Mouse (Mus musculus): ENCODE data around the gene Smco2. TPM values are rescaled to one million over a fixed set of nuclear protein-coding genes. Genes with fewer than 3 reads are reported as not detected.

Gene Smco2
- polyA plus RNA-seq, 1 experiment from 2014 or later = not detected

DNA sequence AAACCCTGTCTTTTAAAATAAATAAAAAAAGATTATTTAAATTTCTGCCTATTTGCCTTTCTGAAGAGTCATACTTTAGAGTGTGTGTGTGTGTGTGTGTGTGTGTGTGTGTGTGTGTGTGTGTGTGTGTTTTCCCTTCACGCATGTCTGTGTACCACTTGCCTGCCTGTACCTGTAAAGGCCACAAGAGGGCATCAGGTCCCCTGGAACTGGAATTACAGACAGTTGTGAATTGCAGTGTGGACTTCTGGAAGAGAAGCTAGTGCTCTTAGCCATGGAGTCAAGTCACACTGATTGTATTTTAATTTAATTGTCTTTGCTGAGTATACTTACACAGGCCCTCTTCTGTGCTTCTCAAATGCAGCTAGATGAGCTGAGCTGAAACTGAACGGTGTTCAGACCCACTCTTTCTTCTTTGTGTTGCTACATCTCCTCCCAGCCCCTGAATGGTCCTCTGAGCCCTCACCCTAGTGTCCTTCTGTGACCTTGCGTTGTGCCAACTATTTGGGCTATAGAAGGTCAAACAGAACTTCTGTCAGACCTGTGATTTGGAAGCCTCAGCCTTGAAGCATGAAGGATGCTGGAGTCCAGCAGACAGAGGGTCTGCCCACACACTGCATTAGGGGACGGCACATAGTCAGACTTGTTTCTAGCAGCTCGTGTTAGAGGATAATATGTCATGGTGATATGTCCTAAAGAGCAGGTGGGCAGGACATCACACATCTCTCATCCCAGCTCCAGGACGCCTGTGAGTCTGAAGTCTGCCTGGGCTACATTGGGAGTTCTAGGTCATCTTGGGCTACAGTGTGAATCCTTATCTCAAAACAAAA lies 16.2 kb upstream of the Smco2 start:
- peak; percentile 88 for ATAC-seq
- Histone ChIP-seq H3K27me3 (ENCODE audit: control insufficient read depth, insufficient read depth, low read depth, low read length) (no peaks in the 10 kb centered on the region), H3K9me3 (replicated peaks; ENCODE audit: control insufficient read depth, low read length, poor library complexity, severe bottlenecking) (no peaks in the 10 kb centered on the region), H3K36me3 (ENCODE audit: control insufficient read depth, insufficient read depth, low read length) (no peaks in the 10 kb centered on the region), H3K4me2 (ENCODE audit: low read length) (no peak overlapping the region), H3K9ac (ENCODE audit: low read depth, low read length) (no peak overlapping the region), H3K27ac (ENCODE audit: low read length) (no peak overlapping the region), H3K4me1 (ENCODE audit: control insufficient read depth, insufficient read depth, low read length) (no peaks in the 10 kb centered on the region), H3K4me3 (ENCODE audit: low read depth, low read length) (no peak overlapping the region)
- WGBS = 71% methylated on average over 6 of the region's 6 CpGs

DNA sequence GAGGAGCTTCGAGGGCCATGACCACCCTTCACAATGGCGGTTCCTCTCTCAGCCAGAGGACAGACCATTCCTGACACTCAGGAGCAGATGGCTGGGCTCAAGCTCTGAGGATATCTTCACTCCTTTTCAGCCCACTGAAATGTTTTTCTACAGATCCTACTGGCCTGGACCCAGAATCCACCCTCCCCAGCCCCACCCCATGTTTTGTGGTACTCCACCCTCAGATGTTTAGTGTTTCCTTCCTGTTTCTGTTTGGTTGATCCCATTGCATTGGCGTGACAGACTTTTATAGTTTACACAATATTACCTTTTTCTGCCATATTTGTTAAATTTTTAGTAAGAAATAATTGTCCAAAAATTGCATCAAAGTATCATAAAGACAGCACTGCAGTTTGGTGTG lies 15.6 kb upstream of the Smco2 start:
- WGBS = 80% methylated on average over 3 of the region's 3 CpGs
- H3K36me3 ChIP-seq (ENCODE audit: control insufficient read depth, insufficient read depth, low read length) = no peaks in the 10 kb centered on the region

DNA sequence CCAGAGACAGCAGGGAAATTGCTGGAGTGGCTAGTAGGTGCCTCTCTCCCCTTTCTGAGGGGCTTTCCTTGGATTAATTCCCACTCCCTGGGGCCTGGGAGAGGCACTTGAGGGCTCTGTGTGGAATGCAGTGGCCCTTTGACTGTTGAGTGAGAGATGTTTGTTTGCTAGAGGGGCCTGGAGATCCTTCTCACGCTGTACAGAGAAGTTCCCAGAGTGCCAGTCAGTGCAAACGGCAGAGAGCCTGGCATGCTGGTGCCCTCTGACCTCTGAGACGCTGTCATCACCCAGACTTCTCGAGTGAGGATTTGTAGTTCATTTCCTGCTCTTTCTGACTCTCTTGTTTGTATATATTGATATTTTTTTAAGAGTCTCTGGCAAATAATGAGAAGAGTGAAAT lies 14.1 kb upstream of the Smco2 start:
- H3K9ac ChIP-seq (ENCODE audit: low read depth, low read length) = no peak overlapping the region
- H3K4me2 ChIP-seq (ENCODE audit: low read length) = no peak overlapping the region
- no peaks in the 10 kb centered on the region for H3K27me3 ChIP-seq (ENCODE audit: control insufficient read depth, insufficient read depth, low read depth, low read length)
- no peak overlapping the region for H3K4me3 ChIP-seq (ENCODE audit: low read depth, low read length)
- H3K4me1 ChIP-seq (ENCODE audit: control insufficient read depth, insufficient read depth, low read length) = no peaks in the 10 kb centered on the region
- no peaks in the 10 kb centered on the region for H3K36me3 ChIP-seq (ENCODE audit: control insufficient read depth, insufficient read depth, low read length)
- no peak overlapping the region for H3K27ac ChIP-seq (ENCODE audit: low read length)
- ATAC-seq = no peak
- 37% methylated on average over 4 of the region's 4 CpGs for WGBS
- no peaks in the 10 kb centered on the region for H3K9me3 ChIP-seq (replicated peaks; ENCODE audit: control insufficient read depth, low read length, poor library complexity, severe bottlenecking)

More for the DNA sequence above, 15.6 kb upstream of the Smco2 start:
- Histone ChIP-seq H3K27ac (ENCODE audit: low read length) (no peak overlapping the region), H3K4me3 (ENCODE audit: low read depth, low read length) (no peak overlapping the region), H3K4me2 (ENCODE audit: low read length) (no peak overlapping the region), H3K9ac (ENCODE audit: low read depth, low read length) (no peak overlapping the region), H3K4me1 (ENCODE audit: control insufficient read depth, insufficient read depth, low read length) (no peaks in the 10 kb centered on the region), H3K27me3 (ENCODE audit: control insufficient read depth, insufficient read depth, low read depth, low read length) (no peaks in the 10 kb centered on the region), H3K9me3 (replicated peaks; ENCODE audit: control insufficient read depth, low read length, poor library complexity, severe bottlenecking) (no peaks in the 10 kb centered on the region)
- ATAC-seq = no peak

DNA sequence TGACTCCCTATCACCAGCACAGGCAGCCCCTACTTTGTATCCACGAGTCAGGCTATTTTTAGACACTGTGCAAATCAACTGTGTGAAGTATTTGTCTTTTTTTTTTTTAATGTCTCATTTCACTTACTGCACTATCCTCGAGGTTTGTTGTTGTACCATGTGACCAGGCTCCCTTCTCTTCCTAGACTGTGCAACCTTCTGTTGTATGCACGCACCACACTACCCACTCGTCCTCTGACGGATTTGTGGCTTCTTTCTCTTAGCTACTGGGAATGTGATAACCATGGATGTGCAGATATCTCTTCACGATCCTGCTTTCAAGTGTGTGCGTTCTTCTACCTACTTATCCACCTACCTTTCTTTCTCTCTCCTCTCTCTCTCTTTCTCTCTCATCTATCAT lies 12.6 kb upstream of the Smco2 start:
- no peak for ATAC-seq
- H3K27ac ChIP-seq (ENCODE audit: low read length) = no peak overlapping the region
- no peaks in the 10 kb centered on the region for H3K27me3 ChIP-seq (ENCODE audit: control insufficient read depth, insufficient read depth, low read depth, low read length)
- no peak overlapping the region for H3K4me2 ChIP-seq (ENCODE audit: low read length)
- no peaks in the 10 kb centered on the region for H3K36me3 ChIP-seq (ENCODE audit: control insufficient read depth, insufficient read depth, low read length)
- H3K9me3 ChIP-seq (replicated peaks; ENCODE audit: control insufficient read depth, low read length, poor library complexity, severe bottlenecking) = no peaks in the 10 kb centered on the region
- WGBS = 81% methylated on average over 7 of the region's 7 CpGs
- H3K4me3 ChIP-seq (ENCODE audit: low read depth, low read length) = no peak overlapping the region
- H3K4me1 ChIP-seq (ENCODE audit: control insufficient read depth, insufficient read depth, low read length) = no peaks in the 10 kb centered on the region
- H3K9ac ChIP-seq (ENCODE audit: low read depth, low read length) = no peak overlapping the region

DNA sequence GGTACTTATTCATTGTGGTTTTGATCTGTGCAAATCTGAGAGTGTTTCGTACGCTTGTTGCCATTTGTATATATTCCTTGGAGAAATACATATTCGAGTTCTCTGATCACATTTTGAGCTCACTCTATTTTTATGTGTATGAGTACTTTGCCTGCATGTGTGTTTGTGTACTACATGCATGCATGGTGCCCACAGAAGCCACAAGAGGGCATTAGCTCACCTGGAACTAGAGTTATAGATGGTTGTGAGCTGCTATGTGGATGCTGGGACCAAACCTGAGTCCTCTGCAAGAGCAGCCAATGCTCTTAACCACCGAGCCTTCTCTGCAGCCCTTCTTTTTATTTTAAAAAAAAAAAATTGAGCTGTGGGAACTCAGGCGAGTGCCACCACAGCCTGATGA lies 11.5 kb upstream of the Smco2 start:
- Histone ChIP-seq H3K4me3 (ENCODE audit: low read depth, low read length) (no peak overlapping the region), H3K36me3 (ENCODE audit: control insufficient read depth, insufficient read depth, low read length) (no peaks in the 10 kb centered on the region), H3K4me1 (ENCODE audit: control insufficient read depth, insufficient read depth, low read length) (no peaks in the 10 kb centered on the region), H3K4me2 (ENCODE audit: low read length) (no peak overlapping the region), H3K9me3 (replicated peaks; ENCODE audit: control insufficient read depth, low read length, poor library complexity, severe bottlenecking) (no peaks in the 10 kb centered on the region), H3K9ac (ENCODE audit: low read depth, low read length) (no peak overlapping the region), H3K27me3 (ENCODE audit: control insufficient read depth, insufficient read depth, low read depth, low read length) (no peaks in the 10 kb centered on the region), H3K27ac (ENCODE audit: low read length) (no peak overlapping the region)
- ATAC-seq = no peak
- WGBS = 92% methylated on average over 5 of the region's 5 CpGs

DNA sequence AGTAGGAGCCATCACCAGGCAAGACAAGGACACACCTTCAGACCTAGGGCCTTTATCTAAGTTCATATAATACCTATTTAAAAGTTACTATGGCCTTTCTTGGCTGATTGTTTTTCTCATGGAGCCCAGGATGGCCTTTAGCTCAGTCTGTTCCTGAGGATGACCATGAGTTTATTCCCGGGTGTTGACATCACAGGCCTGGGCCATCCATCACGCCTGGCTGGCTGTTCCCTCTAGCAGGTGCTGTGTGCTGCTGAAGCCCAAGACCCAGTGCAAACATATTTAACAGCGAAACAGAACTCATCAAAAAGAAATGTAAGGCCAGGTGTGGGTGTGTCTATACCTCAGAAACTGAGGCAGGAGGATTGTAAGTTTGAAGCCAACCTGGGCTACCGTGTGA lies 11.0 kb upstream of the Smco2 start:
- 93% methylated on average over 4 of the region's 4 CpGs for WGBS
- no peak for ATAC-seq

DNA sequence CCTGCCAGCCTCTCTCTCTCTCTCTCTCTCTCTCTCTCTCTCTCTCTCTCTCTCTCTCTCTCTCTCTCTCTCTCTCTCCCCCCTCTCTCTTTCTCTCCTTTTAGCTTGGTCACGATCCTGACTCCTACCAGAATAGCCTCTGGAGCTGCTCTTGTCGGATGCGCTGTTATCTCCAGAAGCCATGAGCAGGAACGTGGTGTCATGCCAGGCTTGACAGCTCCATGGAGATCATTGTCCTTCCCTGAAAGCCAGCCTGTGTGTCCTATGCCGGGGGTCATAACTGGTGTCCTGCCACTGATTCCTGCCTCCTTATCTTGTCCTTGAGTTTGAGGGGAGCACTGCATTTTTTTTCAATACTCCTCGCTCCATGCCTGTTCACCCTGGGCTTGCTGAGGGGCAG lies 5.0 kb upstream of the Smco2 start:
- H3K27ac ChIP-seq (ENCODE audit: low read length) = no peak overlapping the region
- no peak overlapping the region for H3K4me3 ChIP-seq (ENCODE audit: low read depth, low read length)
- WGBS = 70% methylated on average over 6 of the region's 6 CpGs
- no peaks in the 10 kb centered on the region for H3K36me3 ChIP-seq (ENCODE audit: control insufficient read depth, insufficient read depth, low read length)
- H3K27me3 ChIP-seq (ENCODE audit: control insufficient read depth, insufficient read depth, low read depth, low read length) = no peaks in the 10 kb centered on the region
- no peaks in the 10 kb centered on the region for H3K4me1 ChIP-seq (ENCODE audit: control insufficient read depth, insufficient read depth, low read length)
- no peak for ATAC-seq
- H3K9me3 ChIP-seq (replicated peaks; ENCODE audit: control insufficient read depth, low read length, poor library complexity, severe bottlenecking) = no peaks in the 10 kb centered on the region
- no peak overlapping the region for H3K9ac ChIP-seq (ENCODE audit: low read depth, low read length)
- no peak overlapping the region for H3K4me2 ChIP-seq (ENCODE audit: low read length)

More for the DNA sequence above, 11.0 kb upstream of the Smco2 start:
- Histone ChIP-seq H3K36me3 (ENCODE audit: control insufficient read depth, insufficient read depth, low read length) (no peaks in the 10 kb centered on the region), H3K4me2 (ENCODE audit: low read length) (no peak overlapping the region), H3K4me3 (ENCODE audit: low read depth, low read length) (no peak overlapping the region), H3K27ac (ENCODE audit: low read length) (no peak overlapping the region), H3K4me1 (ENCODE audit: control insufficient read depth, insufficient read depth, low read length) (no peaks in the 10 kb centered on the region), H3K27me3 (ENCODE audit: control insufficient read depth, insufficient read depth, low read depth, low read length) (no peaks in the 10 kb centered on the region), H3K9me3 (replicated peaks; ENCODE audit: control insufficient read depth, low read length, poor library complexity, severe bottlenecking) (no peaks in the 10 kb centered on the region), H3K9ac (ENCODE audit: low read depth, low read length) (no peak overlapping the region)

DNA sequence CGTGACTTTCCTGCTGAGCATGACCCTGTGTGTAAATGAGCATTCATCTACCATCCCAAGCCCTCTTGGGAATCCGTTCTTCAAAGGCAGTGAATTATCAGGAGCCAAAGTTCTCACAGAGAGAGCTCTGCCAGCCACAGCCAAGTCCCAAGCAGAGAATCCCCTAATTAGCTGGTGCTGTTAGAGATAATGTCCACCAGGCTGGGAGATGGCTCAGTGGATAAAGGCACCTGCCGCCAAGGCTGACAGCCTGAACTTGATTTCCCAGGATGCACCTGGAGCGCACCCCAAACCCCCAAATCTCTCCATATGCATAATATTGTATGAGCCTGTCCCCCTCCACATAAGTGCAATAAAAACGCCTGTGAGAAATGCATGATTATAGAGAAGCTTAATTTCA lies 4.6 kb upstream of the Smco2 start:
- Histone ChIP-seq H3K4me1 (ENCODE audit: control insufficient read depth, insufficient read depth, low read length) (no peaks in the 10 kb centered on the region), H3K4me2 (ENCODE audit: low read length) (no peak overlapping the region), H3K27me3 (ENCODE audit: control insufficient read depth, insufficient read depth, low read depth, low read length) (no peaks in the 10 kb centered on the region), H3K27ac (ENCODE audit: low read length) (no peak overlapping the region), H3K4me3 (ENCODE audit: low read depth, low read length) (no peak overlapping the region), H3K9ac (ENCODE audit: low read depth, low read length) (no peak overlapping the region), H3K9me3 (replicated peaks; ENCODE audit: control insufficient read depth, low read length, poor library complexity, severe bottlenecking) (no peaks in the 10 kb centered on the region), H3K36me3 (ENCODE audit: control insufficient read depth, insufficient read depth, low read length) (no peaks in the 10 kb centered on the region)
- peak; percentile 17; the same call in 1 of the 2 replicates for ATAC-seq
- WGBS = 54% methylated on average over 5 of the region's 5 CpGs

DNA sequence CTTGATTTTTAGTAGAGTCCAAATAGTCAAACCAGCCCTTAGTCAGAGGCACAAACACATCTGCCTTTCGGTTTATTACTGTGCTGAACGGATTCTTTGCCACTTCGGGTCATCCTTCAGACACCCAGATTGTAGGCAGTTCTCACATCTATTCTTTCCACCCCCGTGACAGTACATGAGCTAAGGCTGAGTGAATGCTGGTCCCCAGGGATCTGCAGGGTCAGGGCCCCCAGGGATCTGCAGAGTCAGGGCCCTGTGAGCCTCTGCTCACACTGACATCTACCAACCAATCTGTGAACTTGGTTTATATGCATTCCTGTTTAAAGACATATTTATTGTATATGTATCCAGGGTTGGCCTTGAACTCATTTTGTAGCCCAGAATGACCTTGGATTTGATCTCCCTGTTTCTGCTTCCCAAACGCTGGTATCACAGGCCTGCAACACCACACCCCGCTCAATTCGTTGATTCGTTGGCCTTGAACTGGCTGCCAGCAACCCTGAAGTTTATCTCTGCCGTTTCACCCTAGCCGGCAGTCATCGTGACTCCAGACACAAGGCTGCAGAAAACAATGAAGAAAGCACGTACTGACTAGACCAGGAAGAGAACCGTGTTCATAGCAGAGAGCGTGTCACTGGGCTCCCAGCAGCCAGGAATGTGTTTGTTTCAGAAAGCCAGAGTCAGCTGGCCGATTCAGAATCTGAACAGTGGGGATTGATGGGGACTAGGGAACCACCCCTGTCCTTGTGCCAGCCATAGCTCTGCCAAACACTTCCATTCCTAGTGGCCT lies 3.7 kb upstream of the Smco2 start:
- no peaks in the 10 kb centered on the region for H3K27me3 ChIP-seq (ENCODE audit: control insufficient read depth, insufficient read depth, low read depth, low read length)
- no peaks in the 10 kb centered on the region for H3K4me1 ChIP-seq (ENCODE audit: control insufficient read depth, insufficient read depth, low read length)
- H3K4me2 ChIP-seq (ENCODE audit: low read length) = no peak overlapping the region
- no peak for ATAC-seq
- 81% methylated on average over 15 of the region's 15 CpGs for WGBS
- H3K4me3 ChIP-seq (ENCODE audit: low read depth, low read length) = no peak overlapping the region
- no peaks in the 10 kb centered on the region for H3K36me3 ChIP-seq (ENCODE audit: control insufficient read depth, insufficient read depth, low read length)
- H3K9ac ChIP-seq (ENCODE audit: low read depth, low read length) = no peak overlapping the region
- no peaks in the 10 kb centered on the region for H3K9me3 ChIP-seq (replicated peaks; ENCODE audit: control insufficient read depth, low read length, poor library complexity, severe bottlenecking)
- no peak overlapping the region for H3K27ac ChIP-seq (ENCODE audit: low read length)
